ENCODE assay signal across 28 mouse cellular contexts in genomic region chr6:144663516-144664074, GRCm38 (mm10).
DNase-seq lines count a peak whose midpoint lies in the region; ATAC-seq and TF ChIP-seq lines count a peak whose summit lies in the region.
"Had no signal": no experiment of that assay in that cellular context is flagged by ENCODE, and none has a peak within 500 bp of the region (broad histone marks: within the 10 kb centered on the region; RNA-seq: fewer than 3 reads in every experiment).

No protein-coding gene starts in this region.

- no peaks in the 10 kb centered on the region for H3K27me3 ChIP-seq in kidney, embryonic 14.5 days (ENCODE audit: control insufficient read depth, insufficient read depth, low read length)
- no peaks in the 10 kb centered on the region for H3K27me3 ChIP-seq in intestine, postnatal 0 days (replicated peaks; ENCODE audit: control insufficient read depth, insufficient read depth, low read length)
- H3K27me3 ChIP-seq: embryonic facial prominence, embryonic 12.5 days; embryonic facial prominence, embryonic 15.5 days; heart, embryonic 12.5 days; heart, embryonic 15.5 days; Patski had no signal

- H3K9me3 ChIP-seq in kidney, embryonic 14.5 days (ENCODE audit: control insufficient read depth, low read length), result no peaks in the 10 kb centered on the region
- no peaks in the 10 kb centered on the region for H3K9me3 ChIP-seq in intestine, postnatal 0 days (ENCODE audit: control insufficient read depth)
- H3K9me3 ChIP-seq: embryonic facial prominence, embryonic 15.5 days; heart, embryonic 15.5 days had no signal

- H3K9ac ChIP-seq in kidney, embryonic 14.5 days (ENCODE audit: low read depth, low read length), result no peak overlapping the region
- no peak overlapping the region for H3K9ac ChIP-seq in intestine, postnatal 0 days (ENCODE audit: low read depth, low read length)
- H3K9ac ChIP-seq: embryonic facial prominence, embryonic 12.5 days; embryonic facial prominence, embryonic 15.5 days; heart, embryonic 12.5 days; heart, embryonic 15.5 days; hindbrain, embryonic 14.5 days had no signal

- no peaks in the 10 kb centered on the region for H3K36me3 ChIP-seq in kidney, embryonic 14.5 days (ENCODE audit: control insufficient read depth, insufficient read depth, low read length)
- H3K36me3 ChIP-seq in intestine, postnatal 0 days (ENCODE audit: control insufficient read depth, insufficient read depth), result no peaks in the 10 kb centered on the region
- H3K36me3 ChIP-seq: embryonic facial prominence, embryonic 12.5 days; embryonic facial prominence, embryonic 15.5 days; heart, embryonic 12.5 days; heart, embryonic 15.5 days had no signal

- peak; percentile 45 for DNase-seq in kidney, adult 9 months
- DNase-seq in kidney, postnatal 25 days, result peak; percentile 18 to 48
- no peak for DNase-seq in kidney, adult 11 months
- DNase-seq in brain, adult 2 months (ENCODE audit: low read depth, low spot score), result peak; percentile 14
- no peak for DNase-seq in heart, postnatal 25 days (ENCODE audit: low spot score)
- DNase-seq in frontal cortex, postnatal 14 days (ENCODE audit: low spot score in 2 of 2), result no peak
- DNase-seq: adrenal gland, postnatal 10 days; adrenal gland, postnatal 36 days; cerebellum, adult 11 months; cerebellum, adult 2 months; cerebellum, adult 9-11 months; cerebellum, postnatal 25 days; gastrocnemius, adult 2 months; gastrocnemius, postnatal 14 days; heart, adult 18-20 months; heart, postnatal 10 days; heart, postnatal 4 days had no signal

- no peak for ATAC-seq in kidney, embryonic 14.5 days (ENCODE audit: low FRiP score, low TSS enrichment)
- ATAC-seq in intestine, postnatal 0 days, result peak; percentile 78
- ATAC-seq: forebrain, embryonic 14.5 days; hindbrain, postnatal 0 days; inflammation-experienced regulatory T-cells, adult 6 months; Patski had no signal

- intact Hi-C loops in heart, postnatal 25 days (cut with DNase I), result no loop called here

- WGBS in kidney, embryonic 14.5 days, result 74% methylated on average over 4 of the region's 4 CpGs
- 46% methylated on average over 4 of the region's 4 CpGs for WGBS in intestine, postnatal 0 days

- no peak for TF ChIP-seq CTCF in intestine, postnatal 0 days (IDR thresholded peaks at IDR 0.05; ENCODE audit: low read depth)

- no peak overlapping the region for H3K27ac ChIP-seq in kidney, embryonic 14.5 days (ENCODE audit: low read depth, low read length)
- no peak overlapping the region for H3K27ac ChIP-seq in intestine, postnatal 0 days (ENCODE audit: low read depth, low read length)
- H3K27ac ChIP-seq: embryonic facial prominence, embryonic 12.5 days; embryonic facial prominence, embryonic 15.5 days; gastrocnemius, adult 2 months; heart, embryonic 15.5 days; hindbrain, embryonic 14.5 days; hindbrain, postnatal 0 days had no signal

- H3K4me2 ChIP-seq in kidney, embryonic 14.5 days (replicated peaks; ENCODE audit: low read depth, low read length), result no peak overlapping the region
- no peak overlapping the region for H3K4me2 ChIP-seq in intestine, postnatal 0 days (replicated peaks; ENCODE audit: low read depth)
- H3K4me2 ChIP-seq: embryonic facial prominence, embryonic 12.5 days; embryonic facial prominence, embryonic 15.5 days; heart, embryonic 12.5 days; heart, embryonic 15.5 days; hindbrain, embryonic 14.5 days had no signal

- H3K4me3 ChIP-seq in kidney, embryonic 14.5 days (ENCODE audit: low read length), result no peak overlapping the region
- no peak overlapping the region for H3K4me3 ChIP-seq in intestine, postnatal 0 days (ENCODE audit: low read depth, low read length)
- H3K4me3 ChIP-seq: embryonic facial prominence, embryonic 12.5 days; embryonic facial prominence, embryonic 15.5 days; gastrocnemius, adult 2 months; heart, embryonic 12.5 days; heart, embryonic 15.5 days had no signal

- peaks cover 12% of the 10 kb centered on the region for H3K4me1 ChIP-seq in kidney, embryonic 14.5 days (ENCODE audit: control insufficient read depth, insufficient read depth, low read length)
- 0 out of 2 replicates have a peak, but pooled peaks cover 5% of the 10 kb centered on the region for H3K4me1 ChIP-seq in intestine, postnatal 0 days (replicated peaks; ENCODE audit: control insufficient read depth, insufficient read depth, low read length)
- H3K4me1 ChIP-seq: embryonic facial prominence, embryonic 15.5 days; heart, embryonic 12.5 days; heart, embryonic 15.5 days had no signal

Comparison
In these comparisons a context has a peak if more than half of its experiments do, and no peak if none do; other contexts are left out.
1. DNase-seq: peak in kidney, adult 9 months (single experiment), kidney, postnatal 25 days (2 of 2) and brain, adult 2 months (single experiment); none in kidney, adult 11 months (single experiment), heart, postnatal 25 days (single experiment) and frontal cortex, postnatal 14 days (0 of 2).